Comparison of ENCODE assay signal across 25 mouse cellular contexts in the genomic region with DNA sequence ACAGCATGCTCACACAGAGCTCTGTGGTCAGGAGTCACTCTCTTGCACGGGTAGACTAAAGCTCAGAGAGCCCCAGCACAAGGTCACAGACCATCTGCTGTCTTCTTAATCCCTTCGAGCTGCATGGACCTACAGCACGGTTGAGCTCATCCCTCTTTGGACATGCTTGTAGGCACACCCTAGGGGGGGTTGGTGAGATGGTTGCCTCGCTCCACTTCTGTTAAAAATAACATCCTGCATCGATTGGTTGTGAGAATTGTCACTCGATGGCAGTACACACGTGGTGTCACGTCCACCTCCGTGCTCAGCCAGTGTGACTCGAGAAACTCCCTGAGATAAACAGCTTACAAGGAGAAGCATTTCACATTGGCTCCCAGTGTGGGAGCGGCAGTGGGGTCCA. TPM values are rescaled to one million over a fixed set of nuclear protein-coding genes. Genes with fewer than 3 reads are reported as not detected.
"Had no signal": no experiment of that assay in that cellular context is flagged by ENCODE, and none has a peak within 500 bp of the region (broad histone marks: within the 10 kb centered on the region; RNA-seq: fewer than 3 reads in every experiment).

No protein-coding gene starts in this region.

- H3K4me1 ChIP-seq: liver, embryonic 13.5 days had no signal

- DNase-seq: kidney, adult 18-20 months; kidney, adult 9 months; kidney, postnatal 25 days; layer of hippocampus, adult 9-11 months; liver, embryonic 13.5 days; lung, adult 2 months; lung, postnatal 14 days; lung, postnatal 4 days; midbrain, embryonic 14.5 days; right cerebral cortex, adult 18-20 months; thymus, adult 18-20 months; thymus, postnatal 14 days; thymus, postnatal 4 days had no signal

- H3K27me3 ChIP-seq: liver, embryonic 13.5 days had no signal

- H3K9me3 ChIP-seq: liver, embryonic 13.5 days had no signal

- H3K4me3 ChIP-seq: layer of hippocampus, adult 2 months; liver, embryonic 13.5 days had no signal

- H3K27ac ChIP-seq: kidney, postnatal 0 days; layer of hippocampus, adult 2 months; liver, embryonic 13.5 days had no signal

RNA-seq across cellular contexts. Expression of a gene that starts 45.2 kb away (rescaled TPM):
- polyA plus RNA-seq: large intestine, adult 2 months; limb, embryonic 11.5 days; liver, embryonic 13.5 days; liver, embryonic 16.5 days; lung, embryonic 16.5 days; midbrain, embryonic 11.5 days; midbrain, embryonic 14.5 days; midbrain, postnatal 0 days; neural tube, embryonic 11.5 days; neural tube, embryonic 14.5 days; small intestine, adult 2 months; stomach, embryonic 16.5 days had no signal

RNA-seq across cellular contexts. Expression of a gene that starts 54.8 kb away (rescaled TPM):
- polyA plus RNA-seq: midbrain, postnatal 0 days; neural tube, embryonic 14.5 days had no signal
